Comparison of ENCODE assay signal across 19 mouse cellular contexts in genomic region chr3:107577810-107578390, GRCm38 (mm10). TPM values are rescaled to one million over a fixed set of nuclear protein-coding genes. Genes with fewer than 3 reads are reported as not detected.
A peak's percentile ranks its signal among the peaks of the same experiment; 100 is the strongest.
DNase-seq lines count a peak whose midpoint lies in the region; ATAC-seq lines count a peak whose summit lies in the region.
"Had no signal": no experiment of that assay in that cellular context is flagged by ENCODE, and none has a peak within 500 bp of the region (broad histone marks: within the 10 kb centered on the region; RNA-seq: fewer than 3 reads in every experiment).

No protein-coding gene starts in this region.

- no peaks in the 10 kb centered on the region for H3K9me3 ChIP-seq in liver, embryonic 16.5 days (replicated peaks; ENCODE audit: control insufficient read depth, low read length)
- H3K9me3 ChIP-seq: lung, embryonic 15.5 days; midbrain, embryonic 10.5 days had no signal

- no peak overlapping the region for H3K4me2 ChIP-seq in liver, embryonic 16.5 days (ENCODE audit: low read depth, low read length)
- H3K4me2 ChIP-seq: lung, embryonic 15.5 days had no signal

- ATAC-seq in liver, embryonic 16.5 days (ENCODE audit: low read depth), result peak; percentile 83
- ATAC-seq: forebrain, postnatal 0 days had no signal

- DNase-seq in 416B (ENCODE audit: low read depth), result peak; percentile 24
- peak; percentile 42 for DNase-seq in CD4-positive helper T cell, adult 2 months (ENCODE audit: low read depth, low spot score)
- DNase-seq in induced T-regulatory cell, adult 2 months (ENCODE audit: low read depth), result peak; percentile 36
- DNase-seq in ovary, postnatal 10 days (ENCODE audit: low spot score), result no peak
- no peak for DNase-seq in urinary bladder, adult 2 months (ENCODE audit: low spot score)
- no peak for DNase-seq in thymus, postnatal 14 days
- DNase-seq in adrenal gland, adult (ENCODE audit: inconsistent age in 2 of 2, low spot score in 1 of 2), result no peak
- DNase-seq: cerebellum, adult 9-10 months; forebrain, postnatal 0 days; heart, postnatal 14 days; kidney, adult 18-20 months; thymus, adult 18-20 months had no signal

- H3K9ac ChIP-seq in liver, embryonic 16.5 days (ENCODE audit: low read depth, low read length), result no peak overlapping the region
- H3K9ac ChIP-seq: forebrain, postnatal 0 days; lung, embryonic 15.5 days had no signal

- H3K4me1 ChIP-seq in liver, embryonic 16.5 days (ENCODE audit: control insufficient read depth, low read depth, low read length), result peaks cover 5% of the 10 kb centered on the region; the same call in 1 of the 2 replicates

- H3K4me3 ChIP-seq in liver, embryonic 16.5 days (ENCODE audit: low read depth, low read length), result no peak overlapping the region
- H3K4me3 ChIP-seq: lung, embryonic 15.5 days; midbrain, embryonic 10.5 days; myocyte had no signal

- no peak overlapping the region for H3K27ac ChIP-seq in liver, embryonic 16.5 days (ENCODE audit: low read length)
- H3K27ac ChIP-seq: lung, embryonic 15.5 days; midbrain, embryonic 10.5 days had no signal

- WGBS in liver, embryonic 16.5 days (ENCODE audit: insufficient replicate concordance), result 13% methylated on average over 3 of the region's 3 CpGs

- peaks cover 37% of the 10 kb centered on the region for H3K27me3 ChIP-seq in liver, embryonic 16.5 days (ENCODE audit: control insufficient read depth, insufficient read depth, low read depth, low read length)

- H3K36me3 ChIP-seq in liver, embryonic 16.5 days (ENCODE audit: control insufficient read depth, insufficient read depth), result no peaks in the 10 kb centered on the region
- H3K36me3 ChIP-seq: lung, embryonic 15.5 days; midbrain, embryonic 10.5 days had no signal

RNA-seq across cellular contexts. Expression of gene Alx3, which starts 16.9 kb away (rescaled TPM):
- polyA plus RNA-seq in liver, embryonic 16.5 days (2015; fragmentation: Nextera tagmentation; extraction: Ambion mirVana), result 0.09 TPM in 1 of 2 replicates, not detected in the other
- not detected in 2 replicates for polyA plus RNA-seq in urinary bladder, adult 2 months (2012; rRNA removed)
- polyA plus RNA-seq: gonadal fat pad, adult 2 months; myocyte; small intestine, adult 2 months had no signal

RNA-seq across cellular contexts. Expression of gene Ubl4b, which starts 23.0 kb away (rescaled TPM):
- not detected in 2 replicates for polyA plus RNA-seq in liver, embryonic 16.5 days (2015; fragmentation: Nextera tagmentation; extraction: Ambion mirVana)
- polyA plus RNA-seq in urinary bladder, adult 2 months (2012; rRNA removed), result not detected in 2 replicates
- polyA plus RNA-seq: embryonic facial prominence, embryonic 14.5 days; forebrain, postnatal 0 days; lung, embryonic 15.5 days; midbrain, embryonic 10.5 days; myocyte; small intestine, adult 2 months had no signal

RNA-seq across cellular contexts. Expression of gene Gm10961, which starts 53.2 kb away (rescaled TPM):
- not detected in 2 replicates for polyA plus RNA-seq in liver, embryonic 16.5 days (2015; fragmentation: Nextera tagmentation; extraction: Ambion mirVana)
- polyA plus RNA-seq in urinary bladder, adult 2 months (2012; rRNA removed), result not detected in 2 replicates
- polyA plus RNA-seq: embryonic facial prominence, embryonic 14.5 days; forebrain, postnatal 0 days; gonadal fat pad, adult 2 months; lung, embryonic 15.5 days; midbrain, embryonic 10.5 days; myocyte; small intestine, adult 2 months had no signal

RNA-seq across cellular contexts. Expression of gene Strip1, which starts 53.6 kb away (rescaled TPM):
- 8.6 and 8.7 TPM in 2 replicates for polyA plus RNA-seq in liver, embryonic 16.5 days (2015; fragmentation: Nextera tagmentation; extraction: Ambion mirVana)
- 33.4 and 37.7 TPM in 2 replicates for polyA plus RNA-seq in urinary bladder, adult 2 months (2012; rRNA removed)

Comparison
In these comparisons a context has a peak if more than half of its experiments do, and no peak if none do; other contexts are left out.
1. DNase-seq: peak in 416B (single experiment), CD4-positive helper T cell, adult 2 months (single experiment) and induced T-regulatory cell, adult 2 months (single experiment); none in ovary, postnatal 10 days (single experiment), urinary bladder, adult 2 months (single experiment), thymus, postnatal 14 days (single experiment) and adrenal gland, adult (0 of 2).